Mouse (Mus musculus) mouse trophoblast stem cell (cell line): ENCODE results near the gene Iscu.

Experiments used
- in situ Hi-C, 2 experiments: fragments of 300-500 bp; cut with MseI, MboI; formaldehyde crosslinking; loops; 2 replicates in 1 of 2; 3 replicates in 1 of 2; pipeline ENCODE4 v1.15.1; 2025

Gene Iscu

GRCm38 (mm10) chr5:113772450-113772895, at the start of gene Iscu, which contains the start of gene Sart3:
TSS of gene Iscu (plus strand) at chr5:113772748.
TSS of gene Sart3 (minus strand) at chr5:113772510.
- in situ Hi-C loops = loop anchor here in 1 of 2 experiments (5.0 kb wide), 1 partner anchor 35 kb away; no protein-coding TSS in a partner anchor

- in situ Hi-C loops = loop anchor here (5.0 to 10.0 kb wide), 3 partner anchors 136 to 251 kb away; no protein-coding TSS in a partner anchor
Observed at GRCm38 (mm10) chr5:113723567-113724237, 48.8 kb upstream of the Iscu start.

GRCm38 (mm10) chr5:113724446-113724845, 48.1 kb upstream of the Iscu start, which contains the start of gene 1700069L16Rik:
TSS of gene 1700069L16Rik (minus strand) at chr5:113724772.
- in situ Hi-C loops = loop anchor here (5.0 to 10.0 kb wide), 3 partner anchors 137 to 252 kb away; no protein-coding TSS in a partner anchor

- in situ Hi-C loops = loop anchor here (5.0 to 10.0 kb wide), 2 partner anchors 141 to 358 kb away; no protein-coding TSS in a partner anchor
Observed at GRCm38 (mm10) chr5:113725417-113725816, 47.1 kb upstream of the Iscu start.

- in situ Hi-C loops = loop anchor here (5.0 to 10.0 kb wide), 2 partner anchors 142 to 359 kb away; no protein-coding TSS in a partner anchor
Observed at GRCm38 (mm10) chr5:113726618-113727017, 45.9 kb upstream of the Iscu start.

GRCm38 (mm10) chr5:113727238-113727637, 45.3 kb upstream of the Iscu start:
- in situ Hi-C loops = loop anchor here (5.0 to 10.0 kb wide), 2 partner anchors 142 to 360 kb away; no protein-coding TSS in a partner anchor

GRCm38 (mm10) chr5:113728011-113728410, 44.5 kb upstream of the Iscu start:
- in situ Hi-C loops = loop anchor here (5.0 to 10.0 kb wide), 2 partner anchors 143 to 361 kb away; no protein-coding TSS in a partner anchor

GRCm38 (mm10) chr5:113728691-113729090, 43.9 kb upstream of the Iscu start:
- in situ Hi-C loops = loop anchor here (5.0 to 10.0 kb wide), 2 partner anchors 144 to 361 kb away; no protein-coding TSS in a partner anchor

- in situ Hi-C loops = loop anchor here in 1 of 2 experiments (5.0 kb wide), 1 partner anchor 353 kb away; no protein-coding TSS in a partner anchor
Observed at GRCm38 (mm10) chr5:113730641-113731121, 41.9 kb upstream of the Iscu start.

GRCm38 (mm10) chr5:113731174-113731573, 41.4 kb upstream of the Iscu start:
- in situ Hi-C loops = loop anchor here in 1 of 2 experiments (5.0 kb wide), 1 partner anchor 354 kb away; no protein-coding TSS in a partner anchor

- in situ Hi-C loops = loop anchor here in 1 of 2 experiments (5.0 kb wide), 1 partner anchor 355 kb away; no protein-coding TSS in a partner anchor
Observed at GRCm38 (mm10) chr5:113732182-113732581, 40.4 kb upstream of the Iscu start.

GRCm38 (mm10) chr5:113734376-113734775, 38.2 kb upstream of the Iscu start:
- in situ Hi-C loops = loop anchor here in 1 of 2 experiments (5.0 kb wide), 1 partner anchor 357 kb away; no protein-coding TSS in a partner anchor

GRCm38 (mm10) chr5:113735023-113735344, 37.6 kb upstream of the Iscu start:
- in situ Hi-C loops = no loop called here

- in situ Hi-C loops = no loop called here
Observed at GRCm38 (mm10) chr5:113735345-113736112, 37.0 kb upstream of the Iscu start, which contains the start of gene Ficd. TSS of gene Ficd (plus strand) at chr5:113735803.

GRCm38 (mm10) chr5:113736113-113736502, 36.4 kb upstream of the Iscu start:
- in situ Hi-C loops = no loop called here

- in situ Hi-C loops = no loop called here
Observed at GRCm38 (mm10) chr5:113736522-113737164, 35.9 kb upstream of the Iscu start.

- in situ Hi-C loops = no loop called here
Observed at GRCm38 (mm10) chr5:113737607-113738237, 34.8 kb upstream of the Iscu start.

- in situ Hi-C loops = no loop called here
Observed at GRCm38 (mm10) chr5:113747629-113748028, 24.9 kb upstream of the Iscu start.

GRCm38 (mm10) chr5:113748556-113749331, 23.8 kb upstream of the Iscu start:
- in situ Hi-C loops = no loop called here
